Mouse (Mus musculus): ENCODE measurements around the gene Prdm15. TPM values are rescaled to one million over a fixed set of nuclear protein-coding genes. Genes with fewer than 3 reads are reported as not detected.

Prdm15 gene
- polyA plus RNA-seq, 1 experiment = 5.6 TPM

GRCm38 (mm10) chr16:97763990-97764340 lies 87.7 kb downstream of the Prdm15 start:
- no peak for TF ChIP-seq POLR2A (IDR thresholded peaks at IDR 0.05; ENCODE audit: low read depth, low read length)
- TF ChIP-seq CTCF (conservative IDR thresholded peaks at IDR 0.05; ENCODE audit: insufficient read depth, insufficient read length, low read depth, low read length) = no peak
- Histone ChIP-seq H3K4me3 (ENCODE audit: insufficient read depth, low read depth, low read length) (peak overlapping the region; percentile 69), H3K27me3 (replicated peaks; ENCODE audit: control insufficient read depth, insufficient read depth, low read length) (no peaks in the 10 kb centered on the region), H3K36me3 (ENCODE audit: control insufficient read depth, insufficient read depth, low read length) (no peaks in the 10 kb centered on the region), H3K4me1 (ENCODE audit: control insufficient read depth, insufficient read depth, low read length) (peaks cover 14% of the 10 kb centered on the region), H3K27ac (ENCODE audit: insufficient read depth, low read depth, low read length) (peak overlapping the region; percentile 41)
- 9% methylated on average over 13 of the region's 13 CpGs for WGBS
- DNase-seq = no peak

- Histone ChIP-seq H3K27me3 (replicated peaks; ENCODE audit: control insufficient read depth, insufficient read depth, low read length) (no peaks in the 10 kb centered on the region), H3K4me1 (ENCODE audit: control insufficient read depth, insufficient read depth, low read length) (peaks cover 20% of the 10 kb centered on the region), H3K36me3 (ENCODE audit: control insufficient read depth, insufficient read depth, low read length) (no peaks in the 10 kb centered on the region), H3K27ac (ENCODE audit: insufficient read depth, low read depth, low read length) (peak within 1 kb of the TSS; percentile 64), H3K4me3 (ENCODE audit: insufficient read depth, low read depth, low read length) (peak within 1 kb of the TSS; percentile 80)
- DNase-seq = peak; percentile 88
- WGBS = 1% methylated on average over 88 of the region's 88 CpGs
- TF ChIP-seq CTCF (conservative IDR thresholded peaks at IDR 0.05; ENCODE audit: insufficient read depth, insufficient read length, low read depth, low read length) = no peak
- peak; percentile 59 for TF ChIP-seq POLR2A (IDR thresholded peaks at IDR 0.05; ENCODE audit: low read depth, low read length)
Observed at GRCm38 (mm10) chr16:97763061-97763989, 88.3 kb downstream of the Prdm15 start, which contains the start of gene Ripk4. Gene Ripk4 (minus strand): TSS chr16:97763787.

- DNase-seq = peak; percentile 48
- Histone ChIP-seq H3K27ac (ENCODE audit: insufficient read depth, low read depth, low read length) (peak overlapping the region; percentile 64), H3K4me1 (ENCODE audit: control insufficient read depth, insufficient read depth, low read length) (peaks cover 31% of the 10 kb centered on the region), H3K27me3 (replicated peaks; ENCODE audit: control insufficient read depth, insufficient read depth, low read length) (no peaks in the 10 kb centered on the region), H3K36me3 (ENCODE audit: control insufficient read depth, insufficient read depth, low read length) (no peaks in the 10 kb centered on the region), H3K4me3 (ENCODE audit: insufficient read depth, low read depth, low read length) (peak overlapping the region; percentile 15)
- 40% methylated on average over 2 of the region's 2 CpGs for WGBS
- no peak for TF ChIP-seq CTCF (conservative IDR thresholded peaks at IDR 0.05; ENCODE audit: insufficient read depth, insufficient read length, low read depth, low read length)
Observed at GRCm38 (mm10) chr16:97761782-97762181, 89.9 kb downstream of the Prdm15 start.

- DNase-seq = peak; percentile 11
- Histone ChIP-seq H3K4me1 (ENCODE audit: control insufficient read depth, insufficient read depth, low read length) (peaks cover 28% of the 10 kb centered on the region), H3K27ac (ENCODE audit: insufficient read depth, low read depth, low read length) (peak overlapping the region; percentile 1; the same call in 1 of the 2 replicates), H3K4me3 (ENCODE audit: insufficient read depth, low read depth, low read length) (no peak overlapping the region), H3K36me3 (ENCODE audit: control insufficient read depth, insufficient read depth, low read length) (no peaks in the 10 kb centered on the region), H3K27me3 (replicated peaks; ENCODE audit: control insufficient read depth, insufficient read depth, low read length) (no peaks in the 10 kb centered on the region)
- TF ChIP-seq CTCF (conservative IDR thresholded peaks at IDR 0.05; ENCODE audit: insufficient read depth, insufficient read length, low read depth, low read length) (no peak), POLR2A (IDR thresholded peaks at IDR 0.05; ENCODE audit: low read depth, low read length) (no peak)
- WGBS = 32% methylated on average over 3 of the region's 3 CpGs
Observed at GRCm38 (mm10) chr16:97759681-97760080, 92.0 kb downstream of the Prdm15 start.

GRCm38 (mm10) chr16:97758288-97758687 lies 93.4 kb downstream of the Prdm15 start:
- peak overlapping the region; percentile 71 for H3K27ac ChIP-seq (ENCODE audit: insufficient read depth, low read depth, low read length)
- H3K4me1 ChIP-seq (ENCODE audit: control insufficient read depth, insufficient read depth, low read length) = peaks cover 28% of the 10 kb centered on the region
- no peaks in the 10 kb centered on the region for H3K36me3 ChIP-seq (ENCODE audit: control insufficient read depth, insufficient read depth, low read length)
- 42% methylated on average over 2 of the region's 2 CpGs for WGBS
- TF ChIP-seq POLR2A (IDR thresholded peaks at IDR 0.05; ENCODE audit: low read depth, low read length) = no peak
- no peak for TF ChIP-seq CTCF (conservative IDR thresholded peaks at IDR 0.05; ENCODE audit: insufficient read depth, insufficient read length, low read depth, low read length)
- no peak overlapping the region for H3K4me3 ChIP-seq (ENCODE audit: insufficient read depth, low read depth, low read length)
- DNase-seq = peak; percentile 93
- H3K27me3 ChIP-seq (replicated peaks; ENCODE audit: control insufficient read depth, insufficient read depth, low read length) = no peaks in the 10 kb centered on the region

GRCm38 (mm10) chr16:97756460-97756859 lies 95.2 kb downstream of the Prdm15 start:
- H3K27ac ChIP-seq (ENCODE audit: insufficient read depth, low read depth, low read length) = no peak overlapping the region
- no peaks in the 10 kb centered on the region for H3K36me3 ChIP-seq (ENCODE audit: control insufficient read depth, insufficient read depth, low read length)
- TF ChIP-seq POLR2A (IDR thresholded peaks at IDR 0.05; ENCODE audit: low read depth, low read length) = no peak
- TF ChIP-seq CTCF (conservative IDR thresholded peaks at IDR 0.05; ENCODE audit: insufficient read depth, insufficient read length, low read depth, low read length) = no peak
- DNase-seq = peak; percentile 63
- WGBS = 43% methylated on average over 2 of the region's 2 CpGs
- H3K27me3 ChIP-seq (replicated peaks; ENCODE audit: control insufficient read depth, insufficient read depth, low read length) = no peaks in the 10 kb centered on the region
- H3K4me3 ChIP-seq (ENCODE audit: insufficient read depth, low read depth, low read length) = no peak overlapping the region
- peaks cover 34% of the 10 kb centered on the region for H3K4me1 ChIP-seq (ENCODE audit: control insufficient read depth, insufficient read depth, low read length)

- TF ChIP-seq POLR2A (IDR thresholded peaks at IDR 0.05; ENCODE audit: low read depth, low read length) (no peak), CTCF (conservative IDR thresholded peaks at IDR 0.05; ENCODE audit: insufficient read depth, insufficient read length, low read depth, low read length) (no peak)
- Histone ChIP-seq H3K4me1 (ENCODE audit: control insufficient read depth, insufficient read depth, low read length) (peaks cover 16% of the 10 kb centered on the region), H3K4me3 (ENCODE audit: insufficient read depth, low read depth, low read length) (no peak overlapping the region), H3K36me3 (ENCODE audit: control insufficient read depth, insufficient read depth, low read length) (no peaks in the 10 kb centered on the region), H3K27me3 (replicated peaks; ENCODE audit: control insufficient read depth, insufficient read depth, low read length) (no peaks in the 10 kb centered on the region), H3K27ac (ENCODE audit: insufficient read depth, low read depth, low read length) (peak overlapping the region; percentile 17; the same call in 1 of the 2 replicates)
- 75% methylated on average over 3 of the region's 3 CpGs for WGBS
- DNase-seq = no peak
Observed at GRCm38 (mm10) chr16:97752316-97752941, 99.2 kb downstream of the Prdm15 start.

All from kidney, adult 2 months (tissue).